Mouse (Mus musculus) limb, embryonic 15.5 days (tissue): Measurements from ENCODE around the gene C130026I21Rik. TPM values are rescaled to one million over a fixed set of nuclear protein-coding genes. Genes with fewer than 3 reads are reported as not detected.
"Not testable (repeated sequence)": the region's sequence is repeated elsewhere in the genome, so short reads cannot be mapped to it uniquely, and the experiment has no call there.

Experiments used
- ATAC-seq: fragments of 200-750 bp; cut with Nextera tagmentation; 2 replicates; pipeline ENCODE4 v1.8.0; 2017; ENCODE audit warnings: low read depth, moderate TSS enrichment; ENCODE audit not compliant: insufficient number of reproducible peaks, low FRiP score, low TSS enrichment
- H3K27ac ChIP-seq: fragments of 300-500 bp; sonication (generic); 2 replicates; pipeline ENCODE4 v1.5.1; 2015; ENCODE audit warnings: moderate library complexity, mild to moderate bottlenecking, inconsistent platforms
- H3K27me3 ChIP-seq: fragments of 300-500 bp; sonication (generic); 2 replicates; pipeline ENCODE4 v1.6.1; 2015; ENCODE audit warnings: inconsistent platforms
- H3K36me3 ChIP-seq: fragments of 300-500 bp; sonication (generic); 2 replicates; pipeline ENCODE4 v1.6.1; 2015; ENCODE audit warnings: inconsistent platforms
- H3K4me1 ChIP-seq: fragments of 300-500 bp; sonication (generic); 2 replicates; pipeline ENCODE4 v1.6.1; 2015; ENCODE audit warnings: inconsistent platforms
- H3K4me2 ChIP-seq: fragments of 300-500 bp; sonication (generic); 2 replicates; pipeline ENCODE4 v1.6.1; 2015; ENCODE audit warnings: mild to moderate bottlenecking, inconsistent platforms
- H3K4me3 ChIP-seq: fragments of 300-500 bp; sonication (generic); 2 replicates; pipeline ENCODE4 v1.5.1; 2015; ENCODE audit warnings: mild to moderate bottlenecking, inconsistent platforms
- H3K9ac ChIP-seq: fragments of 300-500 bp; sonication (generic); 2 replicates; pipeline ENCODE4 v1.6.1; 2015; ENCODE audit warnings: inconsistent platforms
- H3K9me3 ChIP-seq: fragments of 300-500 bp; sonication (generic); 2 replicates; pipeline ENCODE4 v1.6.1; 2016; ENCODE audit warnings: inconsistent platforms
- WGBS: fragments of 180-500 bp; shearing (Covaris S2); methylation state at CpG from one replicate; pipeline ENCODE4 v1.1.7; 2015; 5-methylcytosine and 5-hydroxymethylcytosine counted together
- polyA plus RNA-seq: library from polyadenylated mRNA; unstranded; fragments of >200 nt; fragmentation: Nextera tagmentation; extraction: Ambion mirVana; gene quantifications from 2 replicates; pipeline ENCODE4 v1.2.1, GENCODE M21; 2015

C130026I21Rik gene
- polyA plus RNA-seq, 1 experiment from 2014 or later: 1.3 TPM

DNA sequence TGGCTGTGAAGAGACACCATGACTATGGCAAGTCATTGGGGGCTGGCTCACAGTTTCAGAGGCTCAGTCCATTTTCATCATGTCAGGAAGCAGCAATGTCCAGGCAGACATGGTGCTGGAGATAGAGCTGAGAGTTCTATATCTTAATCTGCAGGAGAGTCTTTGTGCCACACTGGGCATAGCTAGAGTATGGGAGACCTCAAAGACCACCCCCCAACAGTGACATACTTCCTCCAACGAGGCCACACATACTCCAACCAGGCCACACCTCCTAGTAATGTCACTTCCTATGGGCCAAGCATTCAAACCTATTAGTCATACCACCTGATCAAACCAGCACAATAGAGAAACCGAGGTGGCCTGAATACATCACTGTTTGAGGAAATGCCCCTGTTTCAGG lies 63.8 kb downstream of the C130026I21Rik start:
- not testable (repeated sequence) for H3K9me3 ChIP-seq, H3K4me3 ChIP-seq, H3K36me3 ChIP-seq, H3K4me2 ChIP-seq, H3K4me1 ChIP-seq, ATAC-seq, H3K9ac ChIP-seq, H3K27ac ChIP-seq, H3K27me3 ChIP-seq
- WGBS: 34% methylated on average over 1 of the region's 2 CpGs

GRCm38 (mm10) chr1:85199523-85199922 lies 70.8 kb downstream of the C130026I21Rik start:
- H3K9me3 ChIP-seq, H3K4me1 ChIP-seq, H3K27ac ChIP-seq, H3K36me3 ChIP-seq, ATAC-seq, H3K9ac ChIP-seq, H3K4me2 ChIP-seq, H3K27me3 ChIP-seq, H3K4me3 ChIP-seq: not testable (repeated sequence)
- WGBS: 86% methylated on average over 3 of the region's 4 CpGs

- not testable (repeated sequence) for H3K4me3 ChIP-seq, ATAC-seq, H3K4me2 ChIP-seq, H3K9me3 ChIP-seq, H3K27me3 ChIP-seq, H3K4me1 ChIP-seq, H3K36me3 ChIP-seq, H3K9ac ChIP-seq, H3K27ac ChIP-seq
Measured at GRCm38 (mm10) chr1:85198647-85199350, 71.6 kb downstream of the C130026I21Rik start.

DNA sequence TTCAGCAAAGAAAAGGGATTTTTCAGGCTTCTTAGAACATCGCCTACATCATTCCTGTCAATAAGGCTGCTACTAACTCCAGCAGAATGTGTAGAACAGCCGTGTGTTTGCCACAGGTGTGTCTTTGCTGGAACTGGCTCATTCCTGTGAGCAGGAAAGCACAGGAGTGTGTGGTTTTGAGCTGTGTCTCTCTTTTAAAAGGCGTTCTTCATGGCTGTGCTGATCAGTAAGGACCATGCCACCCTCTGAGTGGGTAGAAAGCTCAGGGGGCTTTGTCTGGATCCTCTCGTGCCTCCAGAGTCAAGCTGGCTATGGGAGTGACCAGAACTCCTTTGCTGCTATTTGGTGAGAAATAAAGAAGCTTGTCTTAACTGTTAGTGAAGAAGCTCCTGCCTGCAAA lies 73.6 kb downstream of the C130026I21Rik start:
- not testable (repeated sequence) for H3K4me1 ChIP-seq, H3K9me3 ChIP-seq, H3K27ac ChIP-seq, H3K4me2 ChIP-seq, H3K4me3 ChIP-seq, H3K9ac ChIP-seq, H3K36me3 ChIP-seq, ATAC-seq, H3K27me3 ChIP-seq
- WGBS: 69% methylated on average over 4 of the region's 4 CpGs

GRCm38 (mm10) chr1:85193761-85194160 lies 76.6 kb downstream of the C130026I21Rik start:
- H3K4me3 ChIP-seq, H3K4me2 ChIP-seq, H3K4me1 ChIP-seq, H3K9ac ChIP-seq, H3K27ac ChIP-seq, H3K9me3 ChIP-seq, H3K27me3 ChIP-seq, ATAC-seq, H3K36me3 ChIP-seq: not testable (repeated sequence)
- 77% methylated on average over 5 of the region's 5 CpGs for WGBS

DNA sequence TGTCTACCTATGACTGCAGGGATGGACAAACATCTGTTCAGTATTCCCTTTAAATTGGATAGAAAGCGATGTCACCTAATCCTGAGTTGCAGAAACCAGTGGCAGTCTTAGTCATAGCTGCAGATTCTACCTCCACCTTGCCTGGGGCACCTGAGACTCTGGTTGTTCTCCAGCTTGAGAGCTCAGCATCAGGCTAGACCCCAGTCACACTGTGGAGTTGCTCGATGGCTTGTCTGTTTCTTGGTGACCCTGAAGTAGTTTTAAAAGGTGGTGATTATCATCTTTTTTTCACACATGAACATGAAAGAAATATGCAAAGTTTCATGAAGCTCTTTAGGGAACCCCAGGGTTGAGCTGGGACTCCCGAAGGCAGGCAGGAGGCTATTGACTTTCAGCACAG lies 88.4 kb downstream of the C130026I21Rik start:
- not testable (repeated sequence) for H3K36me3 ChIP-seq, H3K4me2 ChIP-seq, H3K27ac ChIP-seq, H3K4me1 ChIP-seq, H3K4me3 ChIP-seq, H3K9me3 ChIP-seq, H3K9ac ChIP-seq, H3K27me3 ChIP-seq, ATAC-seq
- WGBS: 94% methylated on average over 2 of the region's 3 CpGs

- not testable (repeated sequence) for H3K4me1 ChIP-seq, H3K9ac ChIP-seq, H3K27me3 ChIP-seq, H3K9me3 ChIP-seq, ATAC-seq, H3K4me2 ChIP-seq, H3K4me3 ChIP-seq, H3K27ac ChIP-seq, H3K36me3 ChIP-seq
- WGBS: 77% methylated on average over 4 of the region's 4 CpGs
Measured at GRCm38 (mm10) chr1:85178971-85179370, 91.4 kb downstream of the C130026I21Rik start.

- H3K27ac ChIP-seq, H3K9ac ChIP-seq, H3K36me3 ChIP-seq, H3K4me1 ChIP-seq, H3K4me3 ChIP-seq, ATAC-seq, H3K9me3 ChIP-seq, H3K4me2 ChIP-seq, H3K27me3 ChIP-seq: not testable (repeated sequence)
- 37% methylated on average over 2 of the region's 2 CpGs for WGBS
Measured at GRCm38 (mm10) chr1:85162841-85163240, 107.5 kb downstream of the C130026I21Rik start.

GRCm38 (mm10) chr1:85155151-85155550 lies 115.2 kb downstream of the C130026I21Rik start:
- H3K27me3 ChIP-seq, H3K36me3 ChIP-seq, H3K4me3 ChIP-seq, H3K27ac ChIP-seq, H3K9me3 ChIP-seq, H3K4me2 ChIP-seq, ATAC-seq, H3K4me1 ChIP-seq, H3K9ac ChIP-seq: not testable (repeated sequence)
- WGBS: 77% methylated on average over 4 of the region's 5 CpGs

DNA sequence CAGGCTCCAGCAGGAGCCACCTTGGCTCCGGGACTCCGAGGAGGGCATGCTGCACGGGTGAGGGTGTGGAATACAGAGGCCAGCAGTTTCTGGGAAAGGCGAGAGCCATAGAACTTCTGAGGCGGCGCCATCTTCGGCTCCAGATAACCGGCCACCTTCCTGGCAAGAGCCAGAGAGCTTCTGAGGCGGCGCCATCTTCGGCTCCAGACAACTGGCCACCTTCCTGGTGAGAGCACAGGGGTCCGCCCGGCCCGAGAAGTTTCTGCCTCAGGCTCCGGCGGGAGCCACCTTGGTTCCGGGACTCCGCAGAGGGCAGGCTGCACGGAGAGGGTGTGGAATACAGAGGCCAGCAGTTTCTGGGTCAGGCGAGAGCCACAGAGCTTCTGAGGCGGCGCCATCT lies 136.7 kb downstream of the C130026I21Rik start:
- not testable (repeated sequence) for H3K4me1 ChIP-seq, H3K27me3 ChIP-seq, H3K36me3 ChIP-seq, ATAC-seq, H3K9ac ChIP-seq, H3K27ac ChIP-seq, H3K9me3 ChIP-seq, H3K4me2 ChIP-seq, H3K4me3 ChIP-seq
- 89% methylated on average over 22 of the region's 22 CpGs for WGBS

DNA sequence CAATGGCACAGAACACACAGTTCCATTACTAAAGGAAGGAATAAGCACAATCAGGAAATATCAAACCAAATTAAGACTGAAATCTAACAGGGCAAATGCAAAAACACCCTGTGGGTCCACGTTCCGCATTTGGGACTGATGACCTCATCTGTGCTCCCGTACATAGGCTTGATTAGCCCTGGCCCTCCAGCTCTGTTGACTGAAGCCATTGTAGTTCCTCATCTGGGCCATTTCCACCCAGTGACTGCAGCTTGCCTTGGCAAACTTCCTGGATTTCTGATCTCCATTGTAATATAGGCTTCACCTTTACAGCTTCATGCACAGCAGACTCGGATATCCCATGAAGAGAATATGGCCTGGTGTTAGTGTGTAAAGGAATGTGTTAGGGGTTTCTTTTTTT lies 148.5 kb downstream of the C130026I21Rik start:
- not testable (repeated sequence) for H3K4me1 ChIP-seq, ATAC-seq, H3K27ac ChIP-seq, H3K36me3 ChIP-seq, H3K9me3 ChIP-seq, H3K27me3 ChIP-seq, H3K4me2 ChIP-seq, H3K4me3 ChIP-seq, H3K9ac ChIP-seq
- WGBS: 93% methylated on average over 4 of the region's 4 CpGs

DNA sequence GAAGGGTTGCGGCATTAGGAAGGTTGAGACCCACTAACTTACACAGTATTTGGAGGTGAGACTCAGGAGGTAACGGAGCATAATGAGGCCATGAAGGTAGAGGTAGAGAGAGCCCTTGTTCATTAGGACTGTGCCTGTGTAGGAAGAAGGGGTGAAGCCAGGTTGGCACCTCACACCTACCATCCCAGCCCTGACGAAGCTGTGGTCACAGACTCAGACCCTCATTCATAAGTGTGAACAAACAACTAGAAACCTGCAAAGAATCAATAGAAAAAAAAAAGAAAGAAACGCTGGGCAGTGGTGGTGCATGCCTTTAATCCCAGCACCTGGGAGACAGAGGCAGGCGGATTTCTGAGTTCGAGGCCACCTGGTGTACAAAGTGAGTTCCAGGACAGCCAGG lies 152.0 kb downstream of the C130026I21Rik start:
- not testable (repeated sequence) for H3K9me3 ChIP-seq, H3K9ac ChIP-seq, H3K36me3 ChIP-seq, ATAC-seq, H3K4me1 ChIP-seq, H3K4me3 ChIP-seq, H3K27ac ChIP-seq, H3K27me3 ChIP-seq, H3K4me2 ChIP-seq
- WGBS: 78% methylated on average over 5 of the region's 6 CpGs

GRCm38 (mm10) chr1:85117537-85117936 lies 152.8 kb downstream of the C130026I21Rik start:
- H3K36me3 ChIP-seq, H3K4me2 ChIP-seq, H3K27me3 ChIP-seq, H3K4me3 ChIP-seq, ATAC-seq, H3K9me3 ChIP-seq, H3K4me1 ChIP-seq, H3K9ac ChIP-seq, H3K27ac ChIP-seq: not testable (repeated sequence)
- WGBS: 67% methylated on average over 5 of the region's 6 CpGs
